Mouse (Mus musculus) CH12.LX (cell line): ENCODE measurements at regions not wholly inside any gene's neighbourhood (a gene's known extent, or its start where the extent isn't known, plus 50 kb on each side); places are given as distances from the start of the nearest gene placed in this dataset.

Experiments used
- DNase-seq: peaks from one replicate; pipeline ENCODE4 v3.0.0-alpha.2; 2013; ENCODE audit errors: extremely low read depth
- H3K27ac ChIP-seq: 2 replicates; pipeline ENCODE4 v1.5.1; 2012; ENCODE audit warnings: low read depth, mild to moderate bottlenecking, control low read depth, moderate library complexity; ENCODE audit not compliant: insufficient read depth
- H3K27me3 ChIP-seq: replicated peaks from 2 replicates; pipeline ENCODE3; 2012; ENCODE audit warnings: inconsistent platforms
- H3K36me3 ChIP-seq, 2 experiments: replicated peaks in 1 of 2; 2 replicates each; pipeline versions ENCODE3 to v1.6.1; 2012; ENCODE audit warnings: inconsistent platforms in 1 of 2, low read length in 1 of 2, mild to moderate bottlenecking in 1 of 2, mixed read lengths in 1 of 2, moderate library complexity in 1 of 2; ENCODE audit not compliant: control insufficient read depth in 1 of 2, insufficient read depth in 1 of 2
- H3K4me1 ChIP-seq, 2 experiments: 2 replicates each; pipeline ENCODE4 v1.6.1; 2012; ENCODE audit warnings: inconsistent platforms in 1 of 2, moderate library complexity in 1 of 2; ENCODE audit not compliant: insufficient read depth in 2 of 2, control insufficient read depth in 1 of 2
- H3K4me2 ChIP-seq: 2 replicates; pipeline ENCODE4 v1.6.1; 2012; ENCODE audit warnings: low read depth, mild to moderate bottlenecking, control low read depth; ENCODE audit not compliant: poor library complexity, insufficient read depth, severe bottlenecking
- H3K4me3 ChIP-seq, 3 experiments: fragments of 150-350 bp in 1 of 3; sonication (generic) in 1 of 3; replicated peaks in 1 of 3; 2 replicates each; pipeline versions ENCODE3 to v1.5.1; 2011 to 2012; ENCODE audit warnings: low read depth in 2 of 3, low read length in 2 of 3, mild to moderate bottlenecking in 2 of 3, moderate library complexity in 2 of 3, control low read depth in 1 of 3, improper control_type of control experiment in 1 of 3, inconsistent platforms in 1 of 3, mixed read lengths in 1 of 3; ENCODE audit not compliant: poor library complexity in 1 of 3
- H3K79me2 ChIP-seq: replicated peaks from 2 replicates; pipeline ENCODE4 v1.6.1; 2012; ENCODE audit warnings: mild to moderate bottlenecking, moderate library complexity; ENCODE audit not compliant: control insufficient read depth, poor library complexity, insufficient read depth, severe bottlenecking; ENCODE audit errors: extremely low read depth
- H3K9ac ChIP-seq: 2 replicates; pipeline ENCODE4 v1.6.1; 2012; ENCODE audit warnings: low read depth, mild to moderate bottlenecking, control low read depth, moderate library complexity; ENCODE audit not compliant: insufficient read depth
- H3K9me3 ChIP-seq: replicated peaks from 2 replicates; pipeline ENCODE3; 2012; ENCODE audit warnings: low read length, inconsistent platforms, mixed read lengths
- CHD1 ChIP-seq: IDR thresholded peaks from 2 replicates; pipeline ENCODE4 v1.6.1; 2012; ENCODE audit warnings: low read depth, low read length, improper control_type of control experiment, inconsistent platforms
- CHD2 ChIP-seq: IDR thresholded peaks from 2 replicates; pipeline ENCODE4 v1.6.1; 2011; ENCODE audit warnings: low read length, improper control_type of control experiment
- EP300 ChIP-seq: IDR thresholded peaks from 2 replicates; pipeline ENCODE4 v1.6.1; 2011; ENCODE audit warnings: low read length, improper control_type of control experiment
- HCFC1 ChIP-seq: IDR thresholded peaks from 2 replicates; pipeline ENCODE4 v1.6.1; 2012; ENCODE audit warnings: low read depth, mild to moderate bottlenecking, inconsistent platforms, low read length, improper control_type of control experiment
- KAT2A ChIP-seq: IDR thresholded peaks from 2 replicates; pipeline ENCODE4 v1.6.1; 2012; ENCODE audit warnings: low read length, improper control_type of control experiment, inconsistent platforms; ENCODE audit not compliant: insufficient replicate concordance
- MAZ ChIP-seq: IDR thresholded peaks from 2 replicates; pipeline ENCODE4 v1.6.1; 2012; ENCODE audit warnings: low read depth, mild to moderate bottlenecking, inconsistent platforms, low read length, improper control_type of control experiment, moderate library complexity
- PAX5 ChIP-seq: IDR thresholded peaks from 2 replicates; pipeline ENCODE4 v1.6.1; 2012; ENCODE audit warnings: low read length, inconsistent platforms, mixed read lengths
- RAD21 ChIP-seq: IDR thresholded peaks from 2 replicates; pipeline ENCODE4 v1.6.1; 2011; ENCODE audit warnings: low read depth, mild to moderate bottlenecking, low read length, improper control_type of control experiment, moderate library complexity
- SIN3A ChIP-seq: IDR thresholded peaks from 2 replicates; pipeline ENCODE4 v1.6.1; 2012; ENCODE audit warnings: low read length, improper control_type of control experiment, inconsistent platforms
- SMC3 ChIP-seq: IDR thresholded peaks from 2 replicates; pipeline ENCODE4 v1.6.1; 2011; ENCODE audit warnings: low read depth, low read length, improper control_type of control experiment
- TBP ChIP-seq: conservative IDR thresholded peaks from 2 replicates; pipeline ENCODE4 v1.6.1; 2011; ENCODE audit warnings: low read depth, low read length, improper control_type of control experiment
- TCF12 ChIP-seq: IDR thresholded peaks from 2 replicates; pipeline ENCODE4 v1.6.1; 2014; ENCODE audit warnings: low read depth, mild to moderate bottlenecking, inconsistent platforms, low read length, improper control_type of control experiment
- UBTF ChIP-seq: IDR thresholded peaks from 2 replicates; pipeline ENCODE4 v1.6.1; 2012; ENCODE audit warnings: low read depth, mild to moderate bottlenecking, inconsistent platforms, low read length, improper control_type of control experiment, moderate library complexity
- ZC3H11A ChIP-seq: IDR thresholded peaks from 2 replicates; pipeline ENCODE4 v1.6.1; 2012; ENCODE audit warnings: low read depth, mild to moderate bottlenecking, inconsistent platforms, low read length, improper control_type of control experiment
- ZKSCAN1 ChIP-seq: IDR thresholded peaks from 2 replicates; pipeline ENCODE4 v1.6.1; 2012; ENCODE audit warnings: low read depth, inconsistent platforms, low read length, improper control_type of control experiment, borderline replicate concordance
- ZMIZ1 ChIP-seq: IDR thresholded peaks from 2 replicates; pipeline ENCODE4 v1.6.1; 2012; ENCODE audit warnings: low read depth, mild to moderate bottlenecking, inconsistent platforms, low read length, improper control_type of control experiment
- ZNF384 ChIP-seq: IDR thresholded peaks from 2 replicates; pipeline ENCODE4 v1.6.1; 2012; ENCODE audit warnings: low read depth, low read length, improper control_type of control experiment, inconsistent platforms
- dilution Hi-C: fragments of 300-500 bp; cut with MboI; formaldehyde crosslinking; loops from 2 replicates; pipeline ENCODE4 v1.14.3; 2020; ENCODE audit warnings: low sequenced_read_pairs; ENCODE audit not compliant: extremely low pct_unique_long_range_greater_than_20kb, extremely low pct_ligation_motif_present
- in situ Hi-C: fragments of 300-500 bp; cut with MboI; formaldehyde crosslinking; loops from 3 replicates; pipeline ENCODE4 v1.14.3; 2019; ENCODE audit warnings: low sequenced_read_pairs, low pct_ligation_motif_present, low pct_unique_long_range_greater_than_20kb, mixed read lengths

GRCm38 (mm10) chr12:118754076-118754475 is 92.1 kb upstream of the Sp8 start:
- Histone ChIP-seq H3K79me2 (no peaks in the 10 kb centered on the region), H3K9me3 (no peaks in the 10 kb centered on the region), H3K36me3 (no peaks in the 10 kb centered on the region), H3K9ac (no peak overlapping the region), H3K4me3 (no peak overlapping the region), H3K4me1 (peaks cover 0 to 4% of the 10 kb centered on the region in 2 experiments; a peak in 1 of 4 replicates), H3K4me2 (no peak overlapping the region), H3K27me3 (no peaks in the 10 kb centered on the region), H3K27ac (no peak overlapping the region)
- no peak for TF ChIP-seq KAT2A
- TF ChIP-seq TBP = no peak
- TF ChIP-seq ZC3H11A = no peak
- no peak for TF ChIP-seq MAZ
- TF ChIP-seq CHD1 = no peak
- TF ChIP-seq CHD2 = no peak
- TF ChIP-seq SIN3A = no peak
- no peak for TF ChIP-seq SMC3
- TF ChIP-seq RAD21 = no peak
- TF ChIP-seq ZKSCAN1 = no peak
- no peak for TF ChIP-seq ZNF384
- no peak for TF ChIP-seq PAX5
- dilution Hi-C loops = no loop called here
- in situ Hi-C loops = no loop called here
- DNase-seq = no peak

- no peaks in the 10 kb centered on the region for H3K36me3 ChIP-seq
- TF ChIP-seq TCF12 (no peak), HCFC1 (no peak), ZMIZ1 (no peak), UBTF (no peak), EP300 (no peak)
- no peaks in the 10 kb centered on the region for H3K79me2 ChIP-seq
- peaks cover 0 to 8% of the 10 kb centered on the region in 2 experiments; a peak in 2 of 4 replicates for H3K4me1 ChIP-seq
- no peak overlapping the region for H3K4me2 ChIP-seq
- no peaks in the 10 kb centered on the region for H3K9me3 ChIP-seq
- H3K4me3 ChIP-seq = no peak overlapping the region
- H3K9ac ChIP-seq = no peak overlapping the region
- in situ Hi-C loops (no loop called here), dilution Hi-C loops (no loop called here)
- H3K27ac ChIP-seq = no peak overlapping the region
- no peaks in the 10 kb centered on the region for H3K27me3 ChIP-seq
- no peak for DNase-seq
Observed at GRCm38 (mm10) chr12:118739103-118739502, 107.0 kb upstream of the Sp8 start.
